Mouse (Mus musculus) liver, postnatal 0 days (tissue): ENCODE measurements around the gene Tgfb1i1.

ENCODE experiments used
- CTCF ChIP-seq: sonication (generic); IDR thresholded peaks from 2 replicates; pipeline ENCODE4 v1.5.1; 2016; ENCODE audit warnings: antibody characterized with exemption, low read depth
- EP300 ChIP-seq: IDR thresholded peaks from 2 replicates; pipeline ENCODE4 v1.6.1; 2016; ENCODE audit warnings: antibody characterized with exemption, low read depth, mild to moderate bottlenecking

GRCm38 (mm10) chr7:128237593-128237926 is 9.1 kb upstream of the Tgfb1i1 start:
- TF ChIP-seq CTCF (no peak), EP300 (peak; percentile 28; the same call in 1 of the 2 replicates)
